Mouse (Mus musculus) testis, adult 2 months (tissue): ENCODE data around the gene Cd8a. TPM values are rescaled to one million over a fixed set of nuclear protein-coding genes. Genes with fewer than 3 reads are reported as not detected.

Source experiments
- H3K27ac ChIP-seq: fragments of 200-500 bp; 2 replicates; pipeline ENCODE4 v1.5.1; 2012; ENCODE audit warnings: low read depth, low read length; ENCODE audit not compliant: control insufficient read depth, insufficient read depth
- H3K27me3 ChIP-seq: fragments of 200-500 bp; 2 replicates; pipeline ENCODE4 v1.6.1; 2012; ENCODE audit warnings: mild to moderate bottlenecking, low read length, moderate library complexity; ENCODE audit not compliant: control insufficient read depth, insufficient read depth
- H3K36me3 ChIP-seq: fragments of 200-500 bp; 2 replicates; pipeline ENCODE4 v1.6.1; 2012; ENCODE audit warnings: mild to moderate bottlenecking, low read length; ENCODE audit not compliant: control insufficient read depth, insufficient read depth
- H3K4me1 ChIP-seq: fragments of 200-500 bp; 2 replicates; pipeline ENCODE4 v1.6.1; 2012; ENCODE audit warnings: low read length; ENCODE audit not compliant: control insufficient read depth, insufficient read depth
- H3K4me3 ChIP-seq: fragments of 200-500 bp; 2 replicates; pipeline ENCODE4 v1.5.1; 2012; ENCODE audit warnings: low read depth, mild to moderate bottlenecking, low read length, moderate library complexity, mixed read lengths; ENCODE audit not compliant: control insufficient read depth
- CTCF ChIP-seq: fragments of 200-500 bp; IDR thresholded peaks from 2 replicates; pipeline ENCODE4 v1.5.1; 2012; ENCODE audit warnings: low read depth, mild to moderate bottlenecking, inconsistent platforms, low read length, moderate library complexity; ENCODE audit not compliant: control insufficient read depth, insufficient read depth, insufficient replicate concordance
- POLR2A ChIP-seq: fragments of 200-500 bp; IDR thresholded peaks from 2 replicates; pipeline ENCODE4 v1.6.1; 2012; ENCODE audit warnings: low read depth, mild to moderate bottlenecking, inconsistent platforms, low read length, moderate library complexity; ENCODE audit not compliant: control insufficient read depth
- polyA plus RNA-seq: library from polyadenylated mRNA; depleted of rRNA; stranded (reverse); fragments of >200 nt; gene quantifications from 2 replicates; pipeline ENCODE4 v1.2.3, GENCODE M21; 2012

The Cd8a gene
- polyA plus RNA-seq, 1 experiment: 0.02 TPM

- TF ChIP-seq POLR2A: no peak
- TF ChIP-seq CTCF: no peak
- H3K27ac ChIP-seq: no peak overlapping the region
- H3K4me3 ChIP-seq: no peak overlapping the region
- H3K27me3 ChIP-seq: no peaks in the 10 kb centered on the region
- H3K4me1 ChIP-seq: no peaks in the 10 kb centered on the region; the same call in none of the 2 replicates
- H3K36me3 ChIP-seq: no peaks in the 10 kb centered on the region
These were observed 3.8 kb upstream of the Cd8a start for GRCm38 (mm10) chr6:71369416-71369815.

- Histone ChIP-seq H3K36me3 (no peaks in the 10 kb centered on the region), H3K27ac (no peak overlapping the region), H3K27me3 (no peaks in the 10 kb centered on the region), H3K4me1 (no peaks in the 10 kb centered on the region; the same call in none of the 2 replicates), H3K4me3 (no peak overlapping the region)
- TF ChIP-seq POLR2A (no peak), CTCF (no peak)
These were observed 2.1 kb upstream of the Cd8a start for GRCm38 (mm10) chr6:71371085-71371605.

- H3K4me1 ChIP-seq: no peaks in the 10 kb centered on the region; the same call in none of the 2 replicates
- TF ChIP-seq POLR2A (no peak), CTCF (no peak)
- no peak overlapping the region for H3K4me3 ChIP-seq
These were observed 1.0 kb upstream of the Cd8a start for GRCm38 (mm10) chr6:71372041-71372720.

GRCm38 (mm10) chr6:71374311-71374829 lies 1.1 kb downstream of the Cd8a start:
- no peak overlapping the region for H3K4me3 ChIP-seq
- H3K4me1 ChIP-seq: no peaks in the 10 kb centered on the region; the same call in none of the 2 replicates
- H3K27ac ChIP-seq: no peak overlapping the region
- no peaks in the 10 kb centered on the region for H3K36me3 ChIP-seq
- H3K27me3 ChIP-seq: no peaks in the 10 kb centered on the region
- no peak for TF ChIP-seq CTCF
- TF ChIP-seq POLR2A: no peak

More at GRCm38 (mm10) chr6:71372041-71372720, 1.0 kb upstream of the Cd8a start:
- Histone ChIP-seq H3K27ac (no peak overlapping the region), H3K27me3 (no peaks in the 10 kb centered on the region), H3K36me3 (no peaks in the 10 kb centered on the region)

GRCm38 (mm10) chr6:71374921-71375320 lies 1.7 kb downstream of the Cd8a start:
- H3K36me3 ChIP-seq: no peaks in the 10 kb centered on the region
- no peaks in the 10 kb centered on the region; the same call in none of the 2 replicates for H3K4me1 ChIP-seq
- H3K27ac ChIP-seq: no peak overlapping the region
- TF ChIP-seq POLR2A (no peak), CTCF (no peak)
- H3K4me3 ChIP-seq: no peak overlapping the region
- no peaks in the 10 kb centered on the region for H3K27me3 ChIP-seq

- Histone ChIP-seq H3K27ac (no peak overlapping the region), H3K4me1 (no peaks in the 10 kb centered on the region; the same call in none of the 2 replicates), H3K4me3 (no peak overlapping the region), H3K27me3 (no peaks in the 10 kb centered on the region), H3K36me3 (no peaks in the 10 kb centered on the region)
- TF ChIP-seq CTCF: no peak
- no peak for TF ChIP-seq POLR2A
These were observed 3.5 kb downstream of the Cd8a start for GRCm38 (mm10) chr6:71376711-71377110.

- Histone ChIP-seq H3K27me3 (no peaks in the 10 kb centered on the region), H3K27ac (no peak overlapping the region), H3K36me3 (no peaks in the 10 kb centered on the region), H3K4me3 (no peak overlapping the region), H3K4me1 (no peaks in the 10 kb centered on the region)
- TF ChIP-seq POLR2A (no peak), CTCF (no peak)
These were observed 8.4 kb downstream of the Cd8a start for GRCm38 (mm10) chr6:71381654-71382053.

GRCm38 (mm10) chr6:71390496-71390895 lies 17.3 kb downstream of the Cd8a start:
- H3K4me3 ChIP-seq: no peak overlapping the region
- H3K36me3 ChIP-seq: peaks cover 2% of the 10 kb centered on the region; the same call in 1 of the 2 replicates
- TF ChIP-seq POLR2A (no peak), CTCF (no peak)
- no peak overlapping the region for H3K27ac ChIP-seq
- H3K4me1 ChIP-seq: no peaks in the 10 kb centered on the region
- no peaks in the 10 kb centered on the region for H3K27me3 ChIP-seq
